Mouse (Mus musculus) layer of hippocampus, adult 11-12 months (tissue): Measurements from ENCODE around the gene Gm12355.

Experiments used
- DNase-seq: peaks from one replicate; pipeline ENCODE4 v3.0.0; 2022; ENCODE audit warnings: low spot score

Gene Gm12355

DNA sequence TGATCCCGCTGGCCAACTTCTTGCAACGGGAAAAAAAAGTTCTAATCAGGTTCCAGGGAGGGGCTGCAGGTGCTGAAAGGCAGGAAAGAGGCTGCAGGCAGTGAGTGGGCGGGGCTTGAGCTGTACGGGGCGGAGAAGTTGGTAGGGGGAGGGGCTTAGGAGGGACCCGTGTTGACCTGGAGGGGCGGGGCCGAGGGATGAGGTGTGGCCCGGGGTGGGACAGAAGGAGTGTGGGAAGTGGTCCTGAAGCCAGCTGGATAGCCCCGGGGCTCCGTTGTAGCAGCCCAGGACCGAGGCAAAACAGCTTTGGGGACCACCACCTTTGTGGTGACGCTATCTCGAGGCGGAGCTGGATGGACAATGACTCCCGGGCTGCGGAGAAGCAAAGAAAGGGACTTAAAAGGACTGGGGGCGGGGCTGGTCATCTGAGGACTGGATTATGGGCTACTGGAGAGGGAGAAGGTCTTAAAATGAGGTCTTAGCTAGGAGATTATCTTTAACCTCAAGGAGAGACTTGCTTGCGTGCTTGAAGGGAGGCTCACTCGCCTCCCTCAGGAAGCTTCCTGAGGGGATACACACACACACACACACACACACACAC, 23.3 kb downstream of the Gm12355 start:
- no peak for DNase-seq

DNA sequence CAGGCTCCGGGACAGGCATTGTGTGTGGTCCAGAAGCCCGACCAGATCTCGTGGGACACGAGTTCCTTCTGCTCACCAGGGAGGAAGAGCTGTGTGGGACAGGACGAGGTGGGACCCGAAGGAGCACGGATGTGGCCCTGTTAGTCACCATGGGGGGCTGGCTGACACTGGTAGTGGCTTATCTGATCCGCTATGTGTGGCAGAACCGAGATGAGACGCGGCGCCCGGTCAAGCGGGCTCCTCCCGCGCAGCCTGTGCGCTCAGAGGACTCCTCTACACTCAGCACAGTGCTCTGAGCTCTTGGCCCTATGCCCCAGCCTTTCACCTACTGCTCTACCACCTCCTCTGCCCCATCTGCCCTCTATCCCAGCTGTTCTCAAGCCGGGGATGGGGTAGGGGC, 26.2 kb downstream of the Gm12355 start:
- DNase-seq = no peak

DNA sequence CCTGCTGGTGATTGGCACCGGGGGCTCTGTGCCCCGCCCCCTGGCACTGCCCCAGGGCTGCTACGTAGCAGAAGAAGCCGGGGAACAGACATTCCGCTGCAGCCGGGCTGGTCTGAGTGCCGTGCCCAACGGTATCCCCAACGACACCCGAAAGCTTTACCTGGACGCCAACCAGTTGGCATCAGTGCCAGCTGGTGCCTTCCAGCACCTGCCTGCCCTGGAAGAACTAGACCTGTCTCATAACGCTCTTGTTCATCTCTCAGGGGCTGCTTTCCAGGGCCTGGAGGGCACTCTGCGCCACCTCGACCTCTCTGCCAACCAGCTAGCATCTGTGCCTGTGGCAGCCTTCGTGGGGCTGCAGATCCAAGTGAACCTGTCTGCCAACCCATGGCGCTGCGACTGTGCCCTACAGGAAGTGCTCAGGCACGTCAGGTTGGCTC, 26.6 kb downstream of the Gm12355 start:
- no peak for DNase-seq

DNA sequence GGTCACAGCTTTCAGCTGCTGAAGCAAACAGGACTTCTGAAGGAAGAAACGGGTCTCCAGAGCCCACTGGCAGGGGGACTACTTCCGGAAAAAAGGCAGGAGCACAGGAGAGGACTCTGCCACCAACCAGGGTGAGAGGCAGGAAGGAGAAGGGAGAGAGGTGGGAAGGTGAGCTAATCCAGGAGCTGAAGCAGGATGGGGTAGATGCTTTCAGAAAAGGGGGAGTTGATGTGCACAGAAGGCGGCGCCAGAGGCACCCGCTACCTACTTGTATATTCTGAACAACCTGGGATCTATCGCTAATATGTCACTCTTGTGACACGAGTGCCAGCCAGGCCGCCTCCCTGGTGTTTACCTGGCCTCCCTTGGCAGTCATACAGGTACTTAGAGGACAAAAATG, 27.5 kb downstream of the Gm12355 start, which contains the start of gene Lrrc3c:
TSS of gene Lrrc3c (plus strand) at position 301 of the 400 bp plus-strand sequence.
- no peak for DNase-seq

DNA sequence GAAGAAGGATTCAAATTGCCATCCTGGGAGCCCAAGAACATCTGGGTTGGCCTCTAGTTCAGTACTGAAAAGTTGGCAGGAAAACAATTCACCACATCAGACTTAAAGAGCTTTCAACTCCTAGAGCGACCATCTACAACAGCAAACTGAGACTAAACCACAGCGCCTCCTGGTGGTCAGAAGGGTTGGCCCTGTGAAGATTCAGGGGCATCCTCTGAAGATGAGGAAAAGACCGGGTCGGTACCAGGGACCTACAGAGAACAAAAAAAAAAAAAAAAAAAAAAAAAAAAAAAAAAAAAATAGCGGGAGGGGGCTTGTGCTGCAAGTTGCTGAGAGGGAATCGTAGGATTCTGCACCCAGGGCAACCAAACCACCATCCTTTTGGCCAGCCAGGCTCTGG, 28.1 kb downstream of the Gm12355 start:
- DNase-seq = no peak

DNA sequence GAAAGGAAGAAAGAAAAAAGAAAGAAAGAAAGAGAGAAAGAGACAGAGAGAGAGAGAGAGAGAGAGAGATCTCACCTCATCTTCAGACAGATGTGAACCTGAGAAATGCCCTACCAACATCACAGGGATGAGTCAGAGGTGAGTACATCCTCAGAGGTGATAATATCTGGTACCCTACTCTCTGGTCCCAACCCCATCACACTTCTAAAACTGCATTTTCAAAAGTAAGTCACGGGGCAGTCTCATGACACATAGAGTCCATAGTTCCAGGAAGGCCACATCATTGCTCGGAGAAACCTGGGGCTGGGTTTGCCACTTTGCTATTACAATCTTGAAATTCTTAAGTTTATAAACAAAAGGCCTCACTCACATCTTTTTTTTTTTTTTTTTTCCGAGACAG, 29.5 kb downstream of the Gm12355 start:
- no peak for DNase-seq

DNA sequence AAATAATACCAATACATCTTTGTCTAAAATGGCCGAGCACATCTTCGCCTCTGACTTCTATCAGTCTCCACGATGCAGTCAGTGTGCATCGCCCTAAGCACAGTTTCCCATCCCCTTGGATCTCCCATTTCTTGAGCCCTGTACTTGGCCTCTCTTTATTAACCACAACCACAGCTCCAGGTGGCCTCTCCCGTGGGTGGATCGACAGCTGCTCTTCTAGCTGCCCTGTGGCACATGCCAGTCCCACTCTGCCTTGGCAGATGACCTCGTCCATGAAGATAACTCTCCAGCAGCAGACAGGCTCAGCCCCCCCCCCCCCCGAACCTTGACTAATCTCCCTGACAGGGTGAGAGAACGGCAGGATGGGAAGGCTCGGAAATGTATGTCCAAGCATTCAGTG, 30.0 kb downstream of the Gm12355 start:
- DNase-seq = no peak

DNA sequence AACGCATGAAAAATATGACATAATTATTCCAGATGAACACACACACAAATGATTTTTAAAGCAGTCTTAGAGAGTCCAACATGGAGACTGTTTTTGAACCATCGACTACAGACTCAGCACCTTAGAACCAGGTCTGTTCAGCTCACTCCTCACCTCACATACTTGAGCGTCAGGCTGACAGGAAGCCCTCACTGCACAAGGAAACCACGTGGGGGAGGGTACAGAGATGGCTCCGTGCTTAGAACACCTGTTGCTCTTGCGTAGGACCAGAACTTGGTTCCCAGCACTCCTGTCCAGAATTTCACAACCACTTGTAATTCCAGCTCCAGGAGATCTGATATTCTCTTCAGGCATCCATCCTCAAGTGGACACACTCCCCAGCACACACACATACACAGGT, 30.4 kb downstream of the Gm12355 start:
- DNase-seq = no peak

DNA sequence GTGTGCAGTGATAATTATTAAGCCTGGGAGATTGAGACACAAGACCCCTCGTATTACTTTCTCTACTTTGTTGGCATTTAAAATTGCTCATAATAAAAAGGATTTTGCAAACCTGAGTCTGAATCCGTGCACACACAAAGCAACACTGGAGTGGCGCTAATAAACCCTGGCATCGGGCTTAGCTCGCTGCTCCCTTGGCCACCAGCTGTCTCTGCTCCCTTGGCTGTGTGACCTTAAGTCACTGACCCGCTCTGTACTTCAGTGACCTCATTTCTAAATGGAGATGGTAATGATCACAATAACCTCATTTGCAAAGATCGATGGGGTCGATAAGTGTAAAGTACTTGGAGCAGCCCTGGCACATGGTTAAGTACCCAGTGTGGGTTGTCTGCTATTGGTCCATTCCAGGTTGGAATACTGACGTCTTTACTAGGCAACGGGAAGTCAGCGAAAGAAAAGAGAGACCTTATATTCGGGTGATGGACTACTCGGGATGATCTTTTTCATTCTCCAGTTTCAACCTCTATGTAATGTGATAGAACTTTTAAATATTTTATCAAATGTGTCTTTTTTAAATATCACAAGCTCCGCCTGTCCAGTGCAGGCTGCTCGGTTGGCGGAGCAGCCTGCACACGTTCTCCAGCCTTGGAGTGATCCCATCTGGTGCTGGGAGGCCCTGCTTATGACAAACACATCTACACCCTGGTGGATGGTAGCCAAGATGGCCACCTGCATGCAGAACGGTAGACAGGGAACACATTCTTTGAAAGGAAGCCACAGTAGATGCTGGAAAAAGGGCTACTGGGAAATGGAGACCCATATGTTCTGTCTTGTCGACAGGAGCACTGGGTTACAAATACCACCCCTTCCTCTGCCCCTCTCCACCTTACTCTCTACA, 34.7 kb downstream of the Gm12355 start:
- no peak for DNase-seq

DNA sequence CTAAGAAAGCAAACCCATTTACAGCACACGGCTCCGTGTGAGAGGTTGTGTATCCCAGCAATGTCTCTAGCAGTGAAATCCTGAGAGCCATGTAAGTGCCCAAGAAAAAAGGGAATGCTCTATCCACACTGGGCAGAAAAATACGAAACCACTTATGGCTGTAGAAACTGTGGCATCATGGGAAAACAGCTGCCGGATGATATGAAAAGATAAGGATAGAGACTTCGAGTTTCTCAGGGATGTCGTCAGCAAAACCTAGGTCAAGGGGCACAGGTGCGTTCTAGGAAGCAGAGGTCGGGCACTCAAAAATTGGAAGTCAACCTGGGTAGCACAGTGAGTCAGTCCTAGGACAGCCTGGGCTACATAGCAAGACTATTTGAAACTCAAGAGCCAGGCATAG, 36.2 kb downstream of the Gm12355 start:
- DNase-seq = no peak

DNA sequence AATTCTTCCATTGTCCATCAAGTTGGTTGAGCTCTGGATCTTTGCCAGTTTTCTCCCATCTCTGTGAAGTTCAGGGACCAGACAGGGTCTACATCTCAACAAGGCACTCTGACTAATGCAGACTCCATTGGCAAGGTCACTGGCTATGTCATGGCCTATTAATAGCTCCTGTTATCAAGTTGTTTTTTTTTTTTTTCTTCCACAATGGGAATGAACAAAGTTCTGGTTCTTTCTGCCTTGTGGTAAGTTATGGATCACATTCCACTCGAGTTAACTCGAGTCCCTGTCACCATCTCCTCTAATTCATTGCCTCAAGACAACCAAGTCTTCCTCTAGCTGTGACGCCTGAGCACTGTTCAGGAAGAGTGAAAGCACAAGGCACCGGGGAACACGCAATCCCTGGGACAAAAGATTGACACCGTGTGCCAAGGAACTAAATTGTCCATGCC, 36.6 kb downstream of the Gm12355 start:
- DNase-seq = no peak

DNA sequence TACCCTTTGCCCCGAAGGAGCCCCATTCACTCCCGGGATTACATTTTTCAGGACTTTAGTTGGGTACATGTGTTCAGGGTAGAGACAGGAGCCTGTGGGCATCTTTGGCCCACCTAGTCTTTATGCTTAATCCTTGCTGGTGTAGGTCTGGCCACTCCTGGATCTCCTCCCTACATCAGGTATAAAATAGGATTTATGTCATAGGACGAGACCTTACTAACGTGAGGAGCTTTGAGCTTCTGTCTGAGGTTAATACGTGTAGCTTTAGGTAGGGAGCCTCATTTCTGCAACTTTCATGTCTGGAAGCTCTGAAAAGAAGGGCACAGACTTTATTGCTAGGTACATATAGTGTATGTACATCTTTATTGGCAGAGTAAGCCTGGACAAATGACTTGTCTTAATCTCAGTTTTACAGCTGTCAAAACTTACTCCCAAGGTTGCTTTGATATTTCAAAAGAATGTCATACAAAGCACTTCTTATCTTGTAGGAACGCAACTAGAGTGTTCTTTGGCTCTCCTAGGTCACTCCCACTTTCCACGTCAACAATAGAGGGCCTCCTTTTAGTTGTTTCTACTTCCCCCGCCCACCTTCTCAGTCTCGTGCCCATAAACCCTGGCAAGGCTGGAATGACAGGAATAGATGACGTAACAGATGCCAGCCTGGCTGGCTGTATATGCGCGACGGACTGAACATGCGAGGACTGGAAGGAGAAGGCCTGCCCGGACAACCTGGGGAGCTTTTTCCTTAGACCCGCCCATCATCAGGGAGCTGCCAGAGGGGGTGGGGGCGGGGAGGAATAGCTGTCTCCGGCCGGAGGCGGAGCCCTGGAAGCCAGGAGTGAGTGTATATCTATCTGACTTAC, 37.5 kb downstream of the Gm12355 start:
- peak; percentile 53 for DNase-seq

DNA sequence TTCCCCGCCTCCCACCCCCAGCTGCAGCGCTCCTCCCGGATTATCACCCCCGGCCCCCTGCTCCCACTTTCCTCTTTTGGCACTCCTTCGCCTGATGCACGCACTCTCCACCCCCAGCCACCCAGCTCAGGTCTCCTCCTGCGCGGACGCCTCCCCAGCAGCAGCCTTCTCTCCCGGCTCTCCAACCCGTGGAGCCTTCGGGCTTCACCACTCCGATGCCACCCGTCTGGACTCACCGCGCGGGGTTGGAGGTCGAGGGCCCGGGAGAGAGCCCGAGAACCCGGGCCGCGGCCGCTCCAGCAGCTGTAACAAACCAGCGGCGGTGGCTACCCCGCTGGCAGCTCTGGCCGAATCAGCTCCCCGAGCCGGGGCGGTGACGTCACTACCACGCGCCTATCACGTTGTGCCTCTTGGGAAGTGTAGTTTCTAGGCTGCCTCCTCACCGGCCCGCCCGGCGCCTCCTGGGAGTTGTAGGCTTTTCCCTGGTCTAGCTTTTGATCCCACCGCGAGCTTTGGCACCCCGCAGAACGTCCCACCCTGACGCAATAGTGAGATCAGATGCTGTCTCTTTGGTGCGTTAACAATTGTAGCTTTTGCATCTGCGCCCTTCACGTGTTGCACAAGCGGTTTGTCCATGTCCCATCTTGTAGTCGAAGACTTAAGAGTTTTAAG, 38.4 kb downstream of the Gm12355 start, which contains the start of gene Ormdl3:
TSS of gene Ormdl3 (minus strand) at position 477 of the 672 bp plus-strand sequence.
- DNase-seq = peak; percentile 98

DNA sequence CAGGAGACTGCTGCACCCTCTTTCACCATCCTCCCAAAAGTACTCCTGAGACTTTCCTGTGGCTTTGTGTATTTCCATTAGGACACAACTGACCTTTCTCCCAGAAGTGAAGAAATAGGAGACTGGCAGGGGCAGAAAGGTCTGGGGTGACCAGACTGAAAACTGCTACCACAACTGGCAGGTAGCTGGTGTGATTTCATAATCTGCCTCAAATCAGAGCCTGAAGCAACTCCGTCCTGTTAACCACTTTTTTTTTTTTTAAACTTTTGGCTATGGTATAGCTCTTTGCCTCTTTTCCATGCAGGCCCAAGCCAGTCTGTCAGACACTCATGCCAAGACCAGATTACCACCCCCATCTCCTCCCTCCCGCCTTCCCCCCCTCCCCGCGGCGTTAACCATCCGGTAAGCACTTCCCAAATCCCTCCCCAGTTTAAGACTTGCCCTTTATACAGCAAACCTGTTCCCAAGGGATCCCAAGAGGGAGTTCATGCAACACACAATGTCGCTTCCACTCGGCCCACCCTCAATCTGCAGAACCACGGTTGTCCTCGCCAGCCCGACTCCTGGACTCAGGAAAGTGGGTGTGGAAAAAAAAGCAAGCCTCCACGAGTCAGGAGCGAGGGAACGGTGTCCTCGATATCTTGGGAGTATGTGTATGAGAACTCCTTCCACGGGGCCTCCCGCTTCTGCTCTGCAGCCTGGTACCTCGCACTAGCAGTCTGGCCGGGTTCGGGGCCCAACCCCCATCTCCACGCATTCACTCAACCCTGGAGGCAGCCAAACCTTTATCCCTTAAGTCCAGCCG, 39.2 kb downstream of the Gm12355 start:
- peak; percentile 32 for DNase-seq

DNA sequence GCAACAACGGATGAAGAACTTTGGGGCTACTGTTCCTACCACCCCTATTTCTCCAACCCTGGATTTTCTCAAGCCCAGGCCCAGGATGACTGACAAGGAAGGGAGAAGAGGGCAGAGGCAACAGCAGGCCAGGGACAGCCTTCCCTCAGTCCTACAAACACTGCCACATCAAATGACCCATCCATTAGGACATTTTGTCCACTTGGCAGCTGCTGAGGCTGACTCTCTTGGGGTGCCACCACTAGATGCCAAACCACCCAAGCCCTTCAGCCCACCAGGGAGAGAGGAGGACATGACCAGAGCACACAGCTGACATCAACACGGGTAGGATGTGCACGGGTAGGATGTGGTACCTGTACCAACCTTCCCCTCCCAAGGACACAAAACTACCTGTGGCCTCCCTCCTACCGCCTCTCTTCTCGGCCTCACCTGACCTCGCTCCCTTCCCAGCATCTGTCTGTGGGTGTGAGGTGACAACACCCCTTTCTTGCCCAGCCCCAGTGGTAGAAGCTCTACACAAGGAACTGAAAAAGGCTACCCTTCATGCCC, 40.8 kb downstream of the Gm12355 start:
- DNase-seq = no peak

DNA sequence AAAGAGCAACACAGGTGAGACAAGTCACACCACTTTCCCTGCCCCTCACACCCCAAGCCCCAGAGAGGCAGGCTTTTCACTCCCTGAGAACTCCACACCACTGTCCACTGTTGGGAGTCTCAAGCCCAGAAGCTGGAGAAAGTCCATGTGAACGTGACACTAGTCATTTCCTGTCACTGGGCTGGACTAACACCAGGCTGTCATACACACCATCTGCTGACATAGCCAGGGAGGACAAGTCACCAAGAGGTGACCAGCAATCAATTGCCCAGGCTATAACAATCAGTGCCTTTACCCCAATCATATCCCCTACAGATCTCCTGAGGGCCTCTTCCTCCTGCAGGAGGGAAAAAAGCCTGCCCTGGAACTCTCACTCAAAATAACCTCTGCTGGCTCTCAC, 41.3 kb downstream of the Gm12355 start:
- DNase-seq = no peak

DNA sequence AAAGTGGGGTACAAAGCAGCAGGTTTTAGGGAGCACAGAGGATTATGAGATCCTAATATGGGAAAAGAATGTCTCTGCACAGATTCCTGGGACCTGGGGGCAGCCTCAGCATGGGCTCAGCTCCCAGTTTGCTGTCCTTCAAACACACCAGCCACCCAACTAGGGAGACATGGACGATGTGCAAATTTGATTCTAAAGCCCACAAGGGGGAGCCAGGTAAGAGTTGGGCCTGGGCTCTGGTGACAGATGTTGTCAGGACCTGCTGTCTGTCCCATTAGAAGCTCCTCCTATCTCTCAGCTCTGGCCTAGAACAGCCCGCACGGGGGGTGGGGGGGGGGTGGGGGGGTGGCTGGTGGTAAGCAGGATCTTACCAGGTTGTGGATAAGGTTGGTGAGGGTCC, 41.9 kb downstream of the Gm12355 start:
- DNase-seq = no peak

DNA sequence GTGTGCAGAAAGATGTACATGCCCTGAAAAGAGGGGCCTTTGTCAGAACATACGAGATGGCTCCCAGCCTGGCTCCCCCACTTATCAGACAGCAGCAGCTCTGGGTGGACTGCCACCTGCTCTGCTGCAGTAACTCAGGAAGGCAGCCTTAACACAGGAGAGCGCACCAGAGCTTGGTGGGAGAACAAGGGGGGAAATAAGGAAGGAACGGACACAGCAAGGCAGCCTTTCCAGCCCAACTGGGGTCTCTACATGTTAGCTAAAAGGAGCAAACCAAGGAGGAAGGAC, 42.3 kb downstream of the Gm12355 start:
- no peak for DNase-seq

DNA sequence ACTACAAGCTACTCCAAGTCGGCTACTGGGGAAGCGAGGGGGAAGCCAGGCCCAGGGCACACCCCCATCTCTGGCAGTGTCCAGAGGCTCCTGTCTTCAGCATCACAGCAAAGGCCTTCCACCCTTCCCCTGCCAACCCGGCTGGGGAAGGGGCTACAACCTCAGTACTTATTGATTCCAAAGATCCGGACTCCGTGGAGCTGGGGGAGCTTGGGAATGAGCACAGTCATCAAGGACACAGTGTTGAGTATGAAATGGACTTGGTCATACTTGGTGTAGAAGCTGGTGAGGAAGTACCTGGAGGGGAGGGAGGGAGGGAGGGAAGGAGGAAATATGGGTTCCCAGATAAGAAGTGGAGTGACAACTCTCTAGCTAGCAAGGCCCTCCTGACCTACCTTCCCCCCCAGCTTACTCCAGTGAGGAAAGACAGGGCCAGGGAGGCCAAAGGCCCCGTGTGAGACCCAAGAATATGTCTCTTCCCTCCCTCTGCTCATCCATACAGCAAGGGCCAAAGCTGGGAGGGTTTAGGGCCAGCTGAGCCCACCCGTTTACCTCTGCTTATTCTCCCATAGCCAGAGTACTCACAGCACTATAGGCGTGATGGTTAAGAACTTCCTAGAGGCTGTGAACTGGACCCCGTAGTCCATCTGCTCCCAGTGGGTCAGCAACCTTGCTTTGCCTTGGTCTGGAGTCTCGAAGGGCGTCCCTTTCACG, 42.8 kb downstream of the Gm12355 start:
- DNase-seq = no peak

DNA sequence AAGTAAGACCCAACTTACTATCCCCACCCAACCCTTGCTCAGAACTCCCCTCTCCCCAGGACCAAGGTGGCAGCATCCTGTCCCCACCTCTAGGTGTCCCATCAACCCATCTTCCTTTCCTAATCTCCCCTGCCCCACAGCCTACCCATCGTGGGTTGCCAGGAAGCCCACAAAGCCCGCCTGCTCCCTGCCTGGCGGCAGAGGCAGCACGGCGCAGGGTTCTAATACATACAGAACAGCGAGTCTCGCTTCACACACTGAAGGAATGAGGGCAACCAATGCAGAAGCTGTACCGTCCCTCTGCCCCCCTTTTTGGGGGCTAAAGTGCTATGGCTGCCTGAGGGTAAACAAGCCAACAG, 43.5 kb downstream of the Gm12355 start:
- no peak for DNase-seq
